Mouse (Mus musculus) CH12.LX (cell line): ENCODE measurements around the gene Rrp36.

ENCODE experiments used
- CTCF ChIP-seq, 2 experiments: IDR thresholded peaks in 1 of 2; conservative IDR thresholded peaks in 1 of 2; 2 replicates each; pipeline ENCODE4 v1.5.1; 2011 to 2012; ENCODE audit warnings: low read depth in 2 of 2, low read length in 2 of 2, improper control_type of control experiment in 1 of 2, inconsistent platforms in 1 of 2, mild to moderate bottlenecking in 1 of 2, moderate library complexity in 1 of 2
- MAX ChIP-seq: IDR thresholded peaks from 2 replicates; pipeline ENCODE4 v1.6.1; 2011; ENCODE audit warnings: low read length, improper control_type of control experiment

DNA sequence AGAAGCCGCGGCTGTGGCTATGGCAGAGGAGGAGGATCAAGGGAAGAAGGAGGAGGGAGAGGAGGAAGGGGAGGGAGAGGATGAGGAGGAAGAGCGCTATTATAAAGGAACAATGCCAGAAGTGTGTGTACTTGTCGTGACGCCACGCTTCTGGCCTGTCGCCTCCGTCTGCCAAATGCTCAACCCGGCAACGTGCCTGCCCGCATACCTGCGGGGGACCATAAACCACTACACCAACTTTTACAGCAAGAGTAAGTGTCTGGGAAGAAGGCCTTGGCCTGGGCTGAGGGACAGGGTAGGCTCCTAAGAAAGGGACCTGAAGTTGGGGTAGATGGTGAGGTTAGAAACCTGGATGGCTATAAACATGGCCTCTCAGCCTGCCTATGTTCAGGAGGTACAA is 12.2 kb downstream of the Rrp36 start:
- TF ChIP-seq MAX (no peak), CTCF (conservative IDR thresholded peaks at IDR 0.05 in 1 of 2, IDR thresholded peaks at IDR 0.05 in 1 of 2; ENCODE audit: low read depth in 2 of 2, low read length in 2 of 2) (no peak)
